Mouse (Mus musculus): ENCODE measurements around the gene Pecam1. TPM values are rescaled to one million over a fixed set of nuclear protein-coding genes. Genes with fewer than 3 reads are reported as not detected.
"Not testable (repeated sequence)": the region's sequence is repeated elsewhere in the genome, so short reads cannot be mapped to it uniquely, and the experiment has no call there.

The Pecam1 gene
- polyA plus RNA-seq, 1 experiment from 2014 or later: 20.2 TPM

GRCm38 (mm10) chr11:106752103-106752502, 1.7 kb upstream of the Pecam1 start:
- Histone ChIP-seq H3K4me2 (replicated peaks; ENCODE audit: low read depth) (no peak overlapping the region), H3K27ac (replicated peaks) (no peak overlapping the region), H3K27me3 (ENCODE audit: control insufficient read depth, insufficient read depth, low read length) (no peaks in the 10 kb centered on the region), H3K4me1 (replicated peaks; ENCODE audit: control insufficient read depth, insufficient read depth) (no peaks in the 10 kb centered on the region), H3K36me3 (ENCODE audit: control insufficient read depth, insufficient read depth, low read length) (no peaks in the 10 kb centered on the region), H3K9ac (ENCODE audit: low read length) (no peak overlapping the region), H3K4me3 (ENCODE audit: low read depth, low read length) (no peak overlapping the region), H3K9me3 (ENCODE audit: control insufficient read depth, low read length) (no peaks in the 10 kb centered on the region)
- ATAC-seq (ENCODE audit: low FRiP score, low TSS enrichment) (no peak), DNase-seq (ENCODE audit: low spot score) (no peak)
- WGBS: 72% methylated on average over 7 of the region's 7 CpGs
- no peak for TF ChIP-seq EP300 (optimal IDR thresholded peaks at IDR 0.05)
- TF ChIP-seq CTCF (IDR thresholded peaks at IDR 0.05; ENCODE audit: low read depth): no peak

- Histone ChIP-seq H3K4me3 (ENCODE audit: low read depth, low read length) (no peak within 1 kb of the TSS), H3K9me3 (ENCODE audit: control insufficient read depth, low read length) (no peaks in the 10 kb centered on the region), H3K9ac (ENCODE audit: low read length) (no peak within 1 kb of the TSS), H3K36me3 (ENCODE audit: control insufficient read depth, insufficient read depth, low read length) (no peaks in the 10 kb centered on the region), H3K4me1 (replicated peaks; ENCODE audit: control insufficient read depth, insufficient read depth) (no peaks in the 10 kb centered on the region), H3K27ac (replicated peaks) (no peak within 1 kb of the TSS), H3K4me2 (replicated peaks; ENCODE audit: low read depth) (no peak within 1 kb of the TSS), H3K27me3 (ENCODE audit: control insufficient read depth, insufficient read depth, low read length) (no peaks in the 10 kb centered on the region)
- DNase-seq (ENCODE audit: low spot score) (no peak), ATAC-seq (ENCODE audit: low FRiP score, low TSS enrichment) (no peak)
- WGBS: 66% methylated on average over 17 of the region's 17 CpGs
- TF ChIP-seq CTCF (IDR thresholded peaks at IDR 0.05; ENCODE audit: low read depth) (no peak), EP300 (optimal IDR thresholded peaks at IDR 0.05) (no peak)
Observed at GRCm38 (mm10) chr11:106751039-106752018, 901 bp upstream of the Pecam1 start, which contains the start of gene Milr1. Gene Milr1 (plus strand): TSS chr11:106751226.

- H3K9ac ChIP-seq (ENCODE audit: low read length); H3K4me3 ChIP-seq (ENCODE audit: low read depth, low read length); H3K9me3 ChIP-seq (ENCODE audit: control insufficient read depth, low read length); H3K27me3 ChIP-seq (ENCODE audit: control insufficient read depth, insufficient read depth, low read length); H3K4me2 ChIP-seq (replicated peaks; ENCODE audit: low read depth); ATAC-seq (ENCODE audit: low FRiP score, low TSS enrichment); H3K27ac ChIP-seq (replicated peaks); H3K4me1 ChIP-seq (replicated peaks; ENCODE audit: control insufficient read depth, insufficient read depth); H3K36me3 ChIP-seq (ENCODE audit: control insufficient read depth, insufficient read depth, low read length); DNase-seq (ENCODE audit: low spot score): not testable (repeated sequence)
- 97% methylated on average over 7 of the region's 7 CpGs for WGBS
Observed at GRCm38 (mm10) chr11:106749557-106750120, 789 bp downstream of the Pecam1 start.

GRCm38 (mm10) chr11:106744949-106745348, 5.5 kb downstream of the Pecam1 start:
- no peak overlapping the region for H3K4me3 ChIP-seq (ENCODE audit: low read depth, low read length)
- 84% methylated on average over 5 of the region's 5 CpGs for WGBS

GRCm38 (mm10) chr11:106742388-106742841, 8.0 kb downstream of the Pecam1 start:
- Histone ChIP-seq H3K27ac (replicated peaks) (no peak overlapping the region), H3K9me3 (ENCODE audit: control insufficient read depth, low read length) (no peaks in the 10 kb centered on the region), H3K4me1 (replicated peaks; ENCODE audit: control insufficient read depth, insufficient read depth) (no peaks in the 10 kb centered on the region), H3K36me3 (ENCODE audit: control insufficient read depth, insufficient read depth, low read length) (no peaks in the 10 kb centered on the region), H3K9ac (ENCODE audit: low read length) (no peak overlapping the region), H3K4me3 (ENCODE audit: low read depth, low read length) (no peak overlapping the region), H3K27me3 (ENCODE audit: control insufficient read depth, insufficient read depth, low read length) (no peaks in the 10 kb centered on the region), H3K4me2 (replicated peaks; ENCODE audit: low read depth) (no peak overlapping the region)
- WGBS: 43% methylated on average over 6 of the region's 6 CpGs
- TF ChIP-seq EP300 (optimal IDR thresholded peaks at IDR 0.05): no peak
- TF ChIP-seq CTCF (IDR thresholded peaks at IDR 0.05; ENCODE audit: low read depth): peak; percentile 82
- ATAC-seq (ENCODE audit: low FRiP score, low TSS enrichment): no peak
- DNase-seq (ENCODE audit: low spot score): no peak

More at GRCm38 (mm10) chr11:106744949-106745348, 5.5 kb downstream of the Pecam1 start:
- H3K27me3 ChIP-seq (ENCODE audit: control insufficient read depth, insufficient read depth, low read length): no peaks in the 10 kb centered on the region
- H3K36me3 ChIP-seq (ENCODE audit: control insufficient read depth, insufficient read depth, low read length): no peaks in the 10 kb centered on the region
- no peak overlapping the region for H3K9ac ChIP-seq (ENCODE audit: low read length)
- no peak for DNase-seq (ENCODE audit: low spot score)
- no peaks in the 10 kb centered on the region for H3K9me3 ChIP-seq (ENCODE audit: control insufficient read depth, low read length)
- no peak for ATAC-seq (ENCODE audit: low FRiP score, low TSS enrichment)
- TF ChIP-seq EP300 (optimal IDR thresholded peaks at IDR 0.05): no peak
- peak; percentile 63 for TF ChIP-seq CTCF (IDR thresholded peaks at IDR 0.05; ENCODE audit: low read depth)
- no peak overlapping the region for H3K4me2 ChIP-seq (replicated peaks; ENCODE audit: low read depth)
- no peaks in the 10 kb centered on the region for H3K4me1 ChIP-seq (replicated peaks; ENCODE audit: control insufficient read depth, insufficient read depth)
- no peak overlapping the region for H3K27ac ChIP-seq (replicated peaks)

GRCm38 (mm10) chr11:106741826-106742225, 8.6 kb downstream of the Pecam1 start:
- Histone ChIP-seq H3K4me1 (replicated peaks; ENCODE audit: control insufficient read depth, insufficient read depth) (no peaks in the 10 kb centered on the region), H3K27ac (replicated peaks) (no peak overlapping the region), H3K4me3 (ENCODE audit: low read depth, low read length) (no peak overlapping the region), H3K27me3 (ENCODE audit: control insufficient read depth, insufficient read depth, low read length) (no peaks in the 10 kb centered on the region), H3K9ac (ENCODE audit: low read length) (no peak overlapping the region), H3K36me3 (ENCODE audit: control insufficient read depth, insufficient read depth, low read length) (no peaks in the 10 kb centered on the region), H3K4me2 (replicated peaks; ENCODE audit: low read depth) (no peak overlapping the region), H3K9me3 (ENCODE audit: control insufficient read depth, low read length) (no peaks in the 10 kb centered on the region)
- WGBS: 93% methylated on average over 3 of the region's 3 CpGs
- ATAC-seq (ENCODE audit: low FRiP score, low TSS enrichment) (no peak), DNase-seq (ENCODE audit: low spot score) (no peak)
- no peak for TF ChIP-seq EP300 (optimal IDR thresholded peaks at IDR 0.05)
- no peak for TF ChIP-seq CTCF (IDR thresholded peaks at IDR 0.05; ENCODE audit: low read depth)
